Mouse (Mus musculus) forebrain, embryonic 16.5 days (tissue): ENCODE measurements around the gene Polq. TPM values are rescaled to one million over a fixed set of nuclear protein-coding genes. Genes with fewer than 3 reads are reported as not detected.

Experiments
- ATAC-seq: fragments of 200-750 bp; cut with Nextera tagmentation; 2 replicates; pipeline ENCODE4 v1.8.0; 2017; ENCODE audit warnings: mild to moderate bottlenecking, moderate library complexity
- H3K27ac ChIP-seq: fragments of 300-500 bp; sonication (generic); 2 replicates; pipeline ENCODE4 v1.5.1; 2014; ENCODE audit warnings: low read length, control low read depth
- H3K27me3 ChIP-seq: fragments of 300-500 bp; sonication (generic); replicated peaks from 2 replicates; pipeline ENCODE4 v1.6.1; 2014; ENCODE audit warnings: low read length; ENCODE audit not compliant: control insufficient read depth, insufficient read depth
- H3K36me3 ChIP-seq: fragments of 300-500 bp; sonication (generic); 2 replicates; pipeline ENCODE4 v1.6.1; 2014; ENCODE audit not compliant: control insufficient read depth, insufficient read depth
- H3K4me1 ChIP-seq: fragments of 300-500 bp; sonication (generic); replicated peaks from 2 replicates; pipeline ENCODE4 v1.6.1; 2014; ENCODE audit warnings: low read length; ENCODE audit not compliant: control insufficient read depth, insufficient read depth
- H3K4me2 ChIP-seq: fragments of 300-500 bp; sonication (generic); 2 replicates; pipeline ENCODE4 v1.6.1; 2014; ENCODE audit warnings: mild to moderate bottlenecking, low read length, control low read depth
- H3K4me3 ChIP-seq: fragments of 300-500 bp; sonication (generic); replicated peaks from 2 replicates; pipeline ENCODE4 v1.5.1; 2014; ENCODE audit warnings: mild to moderate bottlenecking, low read length, control low read depth
- H3K9ac ChIP-seq: fragments of 300-500 bp; sonication (generic); replicated peaks from 2 replicates; pipeline ENCODE4 v1.6.1; 2014; ENCODE audit warnings: low read depth, low read length, control low read depth
- H3K9me3 ChIP-seq: fragments of 300-500 bp; sonication (generic); 2 replicates; pipeline ENCODE4 v1.6.1; 2016; ENCODE audit warnings: low read length; ENCODE audit not compliant: control insufficient read depth
- WGBS: fragments of 180-500 bp; shearing (Covaris S2); extraction: QIAGEN DNeasy Blood & Tissue Kit; methylation state at CpG from one replicate; pipeline ENCODE4 v1.1.7; 2014; 5-methylcytosine and 5-hydroxymethylcytosine counted together
- polyA plus RNA-seq: library from polyadenylated mRNA; unstranded; fragments of >200 nt; fragmentation: Nextera tagmentation; extraction: Ambion mirVana; gene quantifications from 2 replicates; pipeline ENCODE4 v1.2.1, GENCODE M21; 2015

The Polq gene
- 5.5 and 5.9 TPM in 2 replicates for polyA plus RNA-seq

GRCm38 (mm10) chr16:37011061-37011921, at the start of gene Polq:
Polq (plus strand) TSS chr16:37011786.
- ATAC-seq = peak; percentile 100
- H3K36me3 ChIP-seq = no peaks in the 10 kb centered on the region
- peak within 1 kb of the TSS; percentile 96 for H3K4me2 ChIP-seq
- H3K9ac ChIP-seq = peak within 1 kb of the TSS; percentile 71
- WGBS = 5% methylated on average over 30 of the region's 30 CpGs
- peak within 1 kb of the TSS; percentile 79 for H3K4me3 ChIP-seq
- H3K9me3 ChIP-seq = no peaks in the 10 kb centered on the region
- H3K27ac ChIP-seq = no peak within 1 kb of the TSS
- H3K27me3 ChIP-seq = no peaks in the 10 kb centered on the region
- H3K4me1 ChIP-seq = peaks cover 9% of the 10 kb centered on the region

GRCm38 (mm10) chr16:36963415-36963814, 48.2 kb upstream of the Polq start:
- Histone ChIP-seq H3K4me1 (no peaks in the 10 kb centered on the region), H3K36me3 (no peaks in the 10 kb centered on the region), H3K4me2 (no peak overlapping the region), H3K27me3 (no peaks in the 10 kb centered on the region), H3K4me3 (no peak overlapping the region), H3K9me3 (no peaks in the 10 kb centered on the region), H3K9ac (no peak overlapping the region), H3K27ac (no peak overlapping the region)
- no peak for ATAC-seq
- 87% methylated on average over 4 of the region's 4 CpGs for WGBS

GRCm38 (mm10) chr16:36979127-36979526, 32.5 kb upstream of the Polq start:
- no peak overlapping the region for H3K4me3 ChIP-seq
- no peaks in the 10 kb centered on the region for H3K36me3 ChIP-seq
- no peaks in the 10 kb centered on the region for H3K27me3 ChIP-seq
- H3K9me3 ChIP-seq = peaks cover 6% of the 10 kb centered on the region; the same call in 1 of the 2 replicates
- H3K27ac ChIP-seq = no peak overlapping the region
- no peaks in the 10 kb centered on the region for H3K4me1 ChIP-seq
- no peak for ATAC-seq
- H3K4me2 ChIP-seq = no peak overlapping the region
- H3K9ac ChIP-seq = no peak overlapping the region
- 98% methylated on average over 2 of the region's 2 CpGs for WGBS

GRCm38 (mm10) chr16:36983796-36984195, 27.8 kb upstream of the Polq start:
- no peaks in the 10 kb centered on the region for H3K27me3 ChIP-seq

GRCm38 (mm10) chr16:36985636-36986042, 25.9 kb upstream of the Polq start:
- Histone ChIP-seq H3K27me3 (no peaks in the 10 kb centered on the region), H3K4me1 (no peaks in the 10 kb centered on the region), H3K9ac (no peak overlapping the region), H3K9me3 (peaks cover 6% of the 10 kb centered on the region; the same call in 1 of the 2 replicates), H3K36me3 (no peaks in the 10 kb centered on the region), H3K27ac (no peak overlapping the region), H3K4me2 (no peak overlapping the region), H3K4me3 (no peak overlapping the region)
- WGBS = 75% methylated on average over 5 of the region's 5 CpGs
- ATAC-seq = no peak

More at GRCm38 (mm10) chr16:36983796-36984195, 27.8 kb upstream of the Polq start:
- Histone ChIP-seq H3K9me3 (peaks cover 6% of the 10 kb centered on the region; the same call in 1 of the 2 replicates), H3K27ac (no peak overlapping the region), H3K9ac (no peak overlapping the region), H3K4me2 (no peak overlapping the region), H3K4me1 (no peaks in the 10 kb centered on the region), H3K36me3 (no peaks in the 10 kb centered on the region), H3K4me3 (no peak overlapping the region)
- 86% methylated on average over 1 of the region's 1 CpGs for WGBS
- no peak for ATAC-seq

GRCm38 (mm10) chr16:36987399-36987798, 24.2 kb upstream of the Polq start:
- Histone ChIP-seq H3K9me3 (no peaks in the 10 kb centered on the region), H3K4me1 (no peaks in the 10 kb centered on the region), H3K9ac (no peak overlapping the region), H3K4me3 (no peak overlapping the region), H3K27ac (no peak overlapping the region), H3K4me2 (no peak overlapping the region), H3K36me3 (no peaks in the 10 kb centered on the region), H3K27me3 (no peaks in the 10 kb centered on the region)
- no peak for ATAC-seq
- WGBS = 66% methylated on average over 2 of the region's 2 CpGs

- Histone ChIP-seq H3K4me2 (no peak overlapping the region), H3K27me3 (no peaks in the 10 kb centered on the region), H3K4me1 (no peaks in the 10 kb centered on the region), H3K36me3 (no peaks in the 10 kb centered on the region), H3K4me3 (no peak overlapping the region), H3K27ac (no peak overlapping the region), H3K9me3 (no peaks in the 10 kb centered on the region), H3K9ac (no peak overlapping the region)
- ATAC-seq = no peak
These were observed 23.5 kb upstream of the Polq start for GRCm38 (mm10) chr16:36988066-36988465.

GRCm38 (mm10) chr16:36989493-36989892, 22.1 kb upstream of the Polq start:
- Histone ChIP-seq H3K4me3 (no peak overlapping the region), H3K9ac (no peak overlapping the region), H3K9me3 (no peaks in the 10 kb centered on the region), H3K4me2 (no peak overlapping the region), H3K36me3 (no peaks in the 10 kb centered on the region), H3K4me1 (no peaks in the 10 kb centered on the region), H3K27me3 (no peaks in the 10 kb centered on the region), H3K27ac (no peak overlapping the region)
- 82% methylated on average over 8 of the region's 8 CpGs for WGBS
- no peak for ATAC-seq

- WGBS = 87% methylated on average over 18 of the region's 18 CpGs
- Histone ChIP-seq H3K4me3 (no peak within 1 kb of the TSS), H3K27ac (no peak within 1 kb of the TSS), H3K9ac (no peak within 1 kb of the TSS), H3K9me3 (no peaks in the 10 kb centered on the region), H3K36me3 (no peaks in the 10 kb centered on the region), H3K4me1 (no peaks in the 10 kb centered on the region), H3K4me2 (no peak within 1 kb of the TSS), H3K27me3 (no peaks in the 10 kb centered on the region)
- ATAC-seq = no peak
These were observed 21.5 kb upstream of the Polq start, which contains the start of gene Fbxo40 for GRCm38 (mm10) chr16:36989999-36990625. Fbxo40 (minus strand) TSS chr16:36990467.
